Mouse (Mus musculus): ENCODE measurements at regions not wholly inside any gene's neighbourhood (a gene's known extent, or its start where the extent isn't known, plus 50 kb on each side); places are given as distances from the start of the nearest gene placed in this dataset. TPM values are rescaled to one million over a fixed set of nuclear protein-coding genes. Genes with fewer than 3 reads are reported as not detected.

GRCm38 (mm10) chr2:16929974-16930373 lies 573.9 kb downstream of the Plxdc2 start:
- 67% methylated on average over 3 of the region's 3 CpGs for WGBS
- Histone ChIP-seq H3K4me2 (replicated peaks; ENCODE audit: low read depth, low read length) (no peak overlapping the region), H3K36me3 (ENCODE audit: insufficient read depth, low read length) (no peaks in the 10 kb centered on the region), H3K9me3 (ENCODE audit: low read length) (no peaks in the 10 kb centered on the region), H3K4me1 (ENCODE audit: insufficient read depth, low read depth, low read length) (no peaks in the 10 kb centered on the region), H3K9ac (replicated peaks; ENCODE audit: low read depth) (no peak overlapping the region), H3K4me3 (ENCODE audit: low read depth, low read length) (no peak overlapping the region), H3K27ac (ENCODE audit: low read length) (no peak overlapping the region), H3K27me3 (replicated peaks; ENCODE audit: insufficient read depth, low read length) (no peaks in the 10 kb centered on the region)
- DNase-seq (ENCODE audit: low spot score) (no peak), ATAC-seq (no peak)
- TF ChIP-seq CTCF (IDR thresholded peaks at IDR 0.05), result no peak
- TF ChIP-seq EP300 (IDR thresholded peaks at IDR 0.05), result no peak

- no peak overlapping the region for H3K4me2 ChIP-seq (replicated peaks; ENCODE audit: low read depth, low read length)
- H3K4me3 ChIP-seq (ENCODE audit: low read depth, low read length), result no peak overlapping the region
- no peaks in the 10 kb centered on the region for H3K36me3 ChIP-seq (ENCODE audit: insufficient read depth, low read length)
- H3K27ac ChIP-seq (ENCODE audit: low read length), result no peak overlapping the region
- TF ChIP-seq CTCF (IDR thresholded peaks at IDR 0.05) (no peak), EP300 (IDR thresholded peaks at IDR 0.05) (no peak)
- no peaks in the 10 kb centered on the region for H3K9me3 ChIP-seq (ENCODE audit: low read length)
- H3K9ac ChIP-seq (replicated peaks; ENCODE audit: low read depth), result no peak overlapping the region
- no peak for ATAC-seq
- no peak for DNase-seq (ENCODE audit: low spot score)
- WGBS, result 80% methylated on average over 3 of the region's 3 CpGs
- H3K27me3 ChIP-seq (replicated peaks; ENCODE audit: insufficient read depth, low read length), result no peaks in the 10 kb centered on the region
- H3K4me1 ChIP-seq (ENCODE audit: insufficient read depth, low read depth, low read length), result no peaks in the 10 kb centered on the region
Measured at GRCm38 (mm10) chr2:16959432-16959831, 603.3 kb downstream of the Plxdc2 start.

- Histone ChIP-seq H3K9ac (replicated peaks; ENCODE audit: low read depth) (no peak overlapping the region), H3K4me3 (ENCODE audit: low read depth, low read length) (no peak overlapping the region), H3K27ac (ENCODE audit: low read length) (no peak overlapping the region), H3K4me1 (ENCODE audit: insufficient read depth, low read depth, low read length) (no peaks in the 10 kb centered on the region), H3K9me3 (ENCODE audit: low read length) (no peaks in the 10 kb centered on the region), H3K4me2 (replicated peaks; ENCODE audit: low read depth, low read length) (peak overlapping the region; percentile 19; the same call in 1 of the 2 replicates), H3K36me3 (ENCODE audit: insufficient read depth, low read length) (no peaks in the 10 kb centered on the region), H3K27me3 (replicated peaks; ENCODE audit: insufficient read depth, low read length) (no peaks in the 10 kb centered on the region)
- ATAC-seq, result peak; percentile 44; the same call in 1 of the 2 replicates
- 21% methylated on average over 4 of the region's 4 CpGs for WGBS
- DNase-seq (ENCODE audit: low spot score), result peak; percentile 8
- no peak for TF ChIP-seq EP300 (IDR thresholded peaks at IDR 0.05)
- no peak for TF ChIP-seq CTCF (IDR thresholded peaks at IDR 0.05)
Measured at GRCm38 (mm10) chr2:16977380-16977779, 621.3 kb downstream of the Plxdc2 start.

- Histone ChIP-seq H3K36me3 (ENCODE audit: insufficient read depth, low read length) (no peaks in the 10 kb centered on the region), H3K4me3 (ENCODE audit: low read depth, low read length) (no peak overlapping the region), H3K4me1 (ENCODE audit: insufficient read depth, low read depth, low read length) (no peaks in the 10 kb centered on the region), H3K27me3 (replicated peaks; ENCODE audit: insufficient read depth, low read length) (no peaks in the 10 kb centered on the region), H3K9ac (replicated peaks; ENCODE audit: low read depth) (no peak overlapping the region), H3K9me3 (ENCODE audit: low read length) (no peaks in the 10 kb centered on the region), H3K27ac (ENCODE audit: low read length) (no peak overlapping the region), H3K4me2 (replicated peaks; ENCODE audit: low read depth, low read length) (no peak overlapping the region)
- DNase-seq (ENCODE audit: low spot score), result no peak
- TF ChIP-seq CTCF (IDR thresholded peaks at IDR 0.05) (no peak), EP300 (IDR thresholded peaks at IDR 0.05) (no peak)
- no peak for ATAC-seq
- WGBS, result 49% methylated on average over 1 of the region's 1 CpGs
Measured at GRCm38 (mm10) chr2:16982823-16983222, 626.7 kb downstream of the Plxdc2 start.

GRCm38 (mm10) chr2:16983583-16984221 lies 627.6 kb downstream of the Plxdc2 start:
- Histone ChIP-seq H3K4me3 (ENCODE audit: low read depth, low read length) (no peak overlapping the region), H3K36me3 (ENCODE audit: insufficient read depth, low read length) (no peaks in the 10 kb centered on the region), H3K27me3 (replicated peaks; ENCODE audit: insufficient read depth, low read length) (no peaks in the 10 kb centered on the region), H3K9me3 (ENCODE audit: low read length) (no peaks in the 10 kb centered on the region), H3K27ac (ENCODE audit: low read length) (no peak overlapping the region), H3K4me2 (replicated peaks; ENCODE audit: low read depth, low read length) (no peak overlapping the region), H3K4me1 (ENCODE audit: insufficient read depth, low read depth, low read length) (no peaks in the 10 kb centered on the region), H3K9ac (replicated peaks; ENCODE audit: low read depth) (no peak overlapping the region)
- WGBS, result 89% methylated on average over 5 of the region's 5 CpGs
- no peak for DNase-seq (ENCODE audit: low spot score)
- TF ChIP-seq EP300 (IDR thresholded peaks at IDR 0.05) (no peak), CTCF (IDR thresholded peaks at IDR 0.05) (no peak)
- no peak for ATAC-seq

Small RNA genes in the stretch of these regions (microRNA-seq; reads per million reads assigned to microRNA genes)
- not detected for gene Gm24933

Data from lung, postnatal 0 days (tissue).